Mouse (Mus musculus): Measurements from ENCODE around the gene Magi2. TPM values are rescaled to one million over a fixed set of nuclear protein-coding genes. Genes with fewer than 3 reads are reported as not detected.

The Magi2 gene
- polyA plus RNA-seq, 1 experiment from 2014 or later = 3.3 TPM

DNA sequence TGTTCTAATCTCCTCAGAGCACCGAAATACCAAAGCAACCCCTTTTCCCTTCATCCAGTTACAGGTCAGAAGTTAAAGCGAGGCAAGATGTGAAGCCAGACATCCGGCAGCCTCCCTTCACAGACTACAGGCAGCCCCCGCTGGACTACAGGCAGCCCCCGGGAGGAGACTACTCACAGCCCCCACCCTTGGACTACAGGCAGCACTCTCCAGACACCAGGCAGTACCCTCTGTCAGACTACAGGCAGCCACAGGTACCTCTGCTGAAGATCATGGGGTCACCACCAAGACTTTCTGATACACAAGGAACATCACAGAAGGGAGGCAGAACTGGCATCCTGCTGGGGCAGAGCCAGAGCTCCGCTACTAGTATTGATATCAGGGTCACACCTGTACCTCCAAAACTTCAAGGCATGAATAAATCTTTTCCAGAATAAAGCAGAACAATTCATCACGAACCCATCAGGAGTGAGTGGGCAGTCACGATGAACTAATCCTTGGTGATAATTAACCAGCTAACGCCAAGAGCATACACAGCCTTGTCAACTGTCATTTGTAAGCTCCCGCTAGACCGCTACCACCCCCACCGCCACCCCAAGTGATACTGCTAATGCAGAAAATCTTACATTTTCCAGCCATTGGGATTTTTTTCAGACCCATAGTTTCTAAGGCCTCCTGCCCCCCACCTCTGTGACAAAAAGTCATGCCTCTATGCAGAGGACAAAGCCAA, 1382.5 kb downstream of the Magi2 start:
- H3K4me3 ChIP-seq = no peak overlapping the region
- peaks cover 1% of the 10 kb centered on the region for H3K4me1 ChIP-seq
- H3K36me3 ChIP-seq = no peaks in the 10 kb centered on the region
- H3K27ac ChIP-seq = no peak overlapping the region
- WGBS = 85% methylated on average over 12 of the region's 12 CpGs
- no peaks in the 10 kb centered on the region for H3K9me3 ChIP-seq (replicated peaks)
- DNase-seq (ENCODE audit: low spot score) = no peak
- H3K27me3 ChIP-seq (ENCODE audit: low read depth, poor library complexity, severe bottlenecking) = no peaks in the 10 kb centered on the region

DNA sequence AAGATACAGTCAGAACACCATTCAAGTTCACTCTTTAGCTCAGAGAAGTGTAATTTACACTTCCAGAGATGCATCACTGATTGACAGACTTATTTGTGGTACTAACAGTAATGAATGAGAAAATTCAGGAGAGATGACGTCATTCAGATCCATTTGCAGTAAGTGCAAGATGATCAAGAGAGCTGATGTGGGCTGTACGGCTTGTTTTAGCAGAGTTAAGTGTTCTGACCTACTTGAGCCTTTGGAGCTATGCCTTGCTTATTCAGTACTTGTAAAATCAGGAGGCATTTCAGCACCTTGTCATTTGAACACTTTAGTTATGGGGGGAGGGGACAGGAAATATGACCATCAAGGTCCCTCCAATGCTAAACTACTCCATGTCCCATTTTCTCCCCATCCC, 1383.8 kb downstream of the Magi2 start:
- H3K9me3 ChIP-seq (replicated peaks) = no peaks in the 10 kb centered on the region
- no peak overlapping the region for H3K4me3 ChIP-seq
- H3K27me3 ChIP-seq (ENCODE audit: low read depth, poor library complexity, severe bottlenecking) = no peaks in the 10 kb centered on the region
- 87% methylated on average over 2 of the region's 2 CpGs for WGBS
- H3K36me3 ChIP-seq = no peaks in the 10 kb centered on the region
- no peaks in the 10 kb centered on the region for H3K4me1 ChIP-seq
- no peak for DNase-seq (ENCODE audit: low spot score)
- no peak overlapping the region for H3K27ac ChIP-seq

DNA sequence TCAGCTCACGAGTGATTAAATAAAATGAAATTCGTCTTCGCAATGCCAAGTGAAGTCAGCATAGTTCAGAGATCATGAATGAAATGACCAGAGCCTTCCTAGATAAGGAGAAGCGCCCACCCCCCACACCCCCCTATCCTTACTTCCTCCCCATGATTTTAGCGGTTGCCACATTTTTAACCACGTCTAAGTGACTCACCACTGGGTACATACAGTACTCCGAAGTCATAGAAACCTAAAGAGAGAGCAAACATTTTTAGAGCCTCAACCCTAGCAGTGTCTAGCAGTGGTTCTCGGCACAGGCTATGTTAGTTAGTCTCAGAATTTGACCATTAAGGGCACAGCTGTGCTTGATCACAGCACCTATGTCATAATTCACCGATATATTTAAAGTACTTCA, 1385.8 kb downstream of the Magi2 start:
- 90% methylated on average over 9 of the region's 9 CpGs for WGBS
- Histone ChIP-seq H3K9me3 (replicated peaks) (no peaks in the 10 kb centered on the region), H3K4me3 (no peak overlapping the region), H3K4me1 (no peaks in the 10 kb centered on the region), H3K27ac (no peak overlapping the region), H3K36me3 (no peaks in the 10 kb centered on the region), H3K27me3 (ENCODE audit: low read depth, poor library complexity, severe bottlenecking) (no peaks in the 10 kb centered on the region)
- no peak for DNase-seq (ENCODE audit: low spot score)

DNA sequence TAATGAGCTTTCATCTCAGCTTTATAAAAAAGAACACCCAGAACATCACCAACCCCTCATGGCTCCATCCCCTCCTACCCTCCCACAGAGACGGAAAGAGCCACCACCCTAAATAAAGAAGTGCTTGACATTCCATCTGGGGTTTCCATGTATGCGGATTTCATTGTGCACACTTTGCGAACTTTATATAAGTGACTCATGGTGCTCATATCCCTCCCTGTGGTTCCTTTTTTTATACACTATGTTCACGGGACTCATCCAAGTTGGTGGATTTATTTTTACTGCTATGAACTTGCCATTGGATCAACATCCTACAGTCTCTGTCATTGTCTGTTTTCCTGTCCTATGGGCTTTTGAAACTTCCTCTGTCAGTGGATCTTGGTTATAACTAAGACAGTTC, 1388.1 kb downstream of the Magi2 start:
- no peak for DNase-seq (ENCODE audit: low spot score)
- no peaks in the 10 kb centered on the region for H3K36me3 ChIP-seq
- no peak overlapping the region for H3K27ac ChIP-seq
- H3K9me3 ChIP-seq (replicated peaks) = no peaks in the 10 kb centered on the region
- H3K4me1 ChIP-seq = no peaks in the 10 kb centered on the region
- WGBS = 91% methylated on average over 4 of the region's 4 CpGs
- no peak overlapping the region for H3K4me3 ChIP-seq
- no peaks in the 10 kb centered on the region for H3K27me3 ChIP-seq (ENCODE audit: low read depth, poor library complexity, severe bottlenecking)

DNA sequence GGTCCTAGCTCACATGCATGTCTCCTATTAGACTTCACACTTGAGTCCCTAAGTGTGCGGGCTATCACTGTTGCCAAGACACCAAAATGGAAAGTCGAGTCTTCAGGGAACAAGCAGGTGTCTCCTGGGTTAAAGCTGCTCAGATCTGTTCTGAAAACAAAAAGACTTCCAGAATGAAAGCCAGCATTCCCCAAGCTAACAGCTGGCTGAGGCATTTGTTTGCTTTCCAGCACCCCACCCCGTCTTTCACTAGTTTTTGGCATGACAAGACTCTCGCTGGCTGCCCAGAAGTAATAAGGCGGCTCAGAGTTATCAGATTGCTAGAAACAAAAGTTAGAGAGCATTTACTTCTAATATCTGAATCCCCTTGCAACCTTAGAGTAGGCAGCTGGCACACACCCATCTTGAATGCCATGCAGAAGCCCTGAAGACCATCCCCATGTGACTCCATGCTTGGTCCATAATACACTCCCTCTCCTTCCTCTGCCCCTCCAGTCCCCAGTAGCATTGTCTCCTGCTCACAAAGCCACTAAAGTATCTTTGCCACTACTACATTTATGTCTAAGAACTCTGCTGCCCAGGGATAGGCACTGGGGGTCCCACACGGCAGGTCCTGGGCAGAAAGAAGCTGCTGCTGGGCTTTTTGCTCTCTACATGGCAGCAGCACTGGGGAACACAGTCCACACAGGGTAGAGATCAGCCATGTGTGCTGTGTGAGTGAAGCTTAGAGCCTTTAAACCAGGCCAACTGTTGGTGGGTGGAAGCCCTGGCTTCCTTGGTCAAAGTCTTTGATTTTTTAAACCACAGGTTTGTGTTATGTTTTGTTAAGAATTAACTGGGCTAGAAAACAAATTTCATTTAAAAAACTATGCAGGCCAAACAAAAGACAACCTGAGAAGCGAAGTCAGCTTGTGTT, 1394.0 kb downstream of the Magi2 start:
- no peak for DNase-seq (ENCODE audit: low spot score)
- Histone ChIP-seq H3K4me3 (no peak overlapping the region), H3K27ac (no peak overlapping the region), H3K4me1 (no peaks in the 10 kb centered on the region), H3K36me3 (no peaks in the 10 kb centered on the region), H3K9me3 (replicated peaks) (no peaks in the 10 kb centered on the region), H3K27me3 (ENCODE audit: low read depth, poor library complexity, severe bottlenecking) (no peaks in the 10 kb centered on the region)
- 88% methylated on average over 7 of the region's 7 CpGs for WGBS

DNA sequence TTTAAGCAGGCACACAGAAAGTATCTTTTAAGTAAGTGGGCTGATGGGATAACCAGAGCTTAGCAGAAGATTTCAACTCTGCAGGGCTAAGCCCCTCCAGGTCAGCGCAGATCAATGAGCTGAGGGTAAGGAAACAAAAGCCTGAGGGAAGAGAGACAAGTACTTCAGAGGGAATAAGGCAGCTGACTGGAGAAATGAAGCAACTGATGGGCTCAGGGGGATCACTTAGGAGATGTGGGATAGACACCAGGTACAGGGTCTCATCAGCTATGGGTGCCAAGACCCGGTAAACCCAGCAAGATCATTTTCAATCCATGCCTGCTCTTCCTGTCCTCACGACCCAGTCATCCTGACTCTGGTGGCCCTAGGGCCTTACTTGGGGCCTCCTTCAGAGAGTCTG, 1395.6 kb downstream of the Magi2 start:
- DNase-seq (ENCODE audit: low spot score) = no peak
- no peak overlapping the region for H3K27ac ChIP-seq
- no peaks in the 10 kb centered on the region for H3K27me3 ChIP-seq (ENCODE audit: low read depth, poor library complexity, severe bottlenecking)
- no peaks in the 10 kb centered on the region for H3K9me3 ChIP-seq (replicated peaks)
- WGBS = 79% methylated on average over 3 of the region's 3 CpGs
- H3K4me3 ChIP-seq = no peak overlapping the region
- H3K4me1 ChIP-seq = no peaks in the 10 kb centered on the region
- no peaks in the 10 kb centered on the region for H3K36me3 ChIP-seq

DNA sequence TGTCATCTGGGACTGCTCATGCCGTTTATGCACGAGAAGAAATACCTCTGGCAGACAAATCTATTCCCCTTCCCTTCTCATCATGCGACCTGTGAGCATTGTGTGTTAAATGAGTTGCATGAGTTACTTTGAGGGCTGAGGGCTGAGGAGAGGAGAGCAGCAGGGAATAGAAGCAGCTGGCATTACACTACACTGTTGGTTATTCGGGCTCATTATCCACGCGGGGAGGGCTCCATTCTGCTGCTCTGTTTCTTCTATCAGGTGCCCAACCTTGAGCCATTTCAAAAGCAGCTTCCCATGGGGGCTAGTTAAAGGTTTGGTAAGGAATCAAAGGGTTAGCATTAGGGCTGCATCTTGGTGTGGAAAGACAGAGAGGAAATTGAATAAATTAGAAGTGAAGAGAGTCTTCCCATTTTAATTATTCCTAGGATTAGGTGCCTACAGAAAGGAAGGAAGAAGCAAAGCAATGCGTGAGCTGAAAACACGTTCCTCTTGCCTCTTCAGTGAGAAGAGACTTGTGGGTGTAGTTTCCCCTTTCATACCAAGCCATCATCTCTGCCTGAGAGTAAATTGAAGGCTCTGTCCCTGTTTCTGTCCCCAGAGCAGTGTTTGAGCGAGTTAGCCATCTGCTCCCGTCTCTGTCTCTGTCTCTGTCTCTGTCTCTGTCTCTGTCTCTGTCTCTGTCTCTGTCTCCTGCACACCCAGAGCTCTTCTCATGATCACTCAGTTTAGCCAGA, 1396.2 kb downstream of the Magi2 start:
- no peak overlapping the region for H3K4me3 ChIP-seq
- 68% methylated on average over 10 of the region's 10 CpGs for WGBS
- no peak overlapping the region for H3K27ac ChIP-seq
- no peaks in the 10 kb centered on the region for H3K27me3 ChIP-seq (ENCODE audit: low read depth, poor library complexity, severe bottlenecking)
- H3K9me3 ChIP-seq (replicated peaks) = no peaks in the 10 kb centered on the region
- H3K4me1 ChIP-seq = no peaks in the 10 kb centered on the region
- DNase-seq (ENCODE audit: low spot score) = no peak
- H3K36me3 ChIP-seq = no peaks in the 10 kb centered on the region

DNA sequence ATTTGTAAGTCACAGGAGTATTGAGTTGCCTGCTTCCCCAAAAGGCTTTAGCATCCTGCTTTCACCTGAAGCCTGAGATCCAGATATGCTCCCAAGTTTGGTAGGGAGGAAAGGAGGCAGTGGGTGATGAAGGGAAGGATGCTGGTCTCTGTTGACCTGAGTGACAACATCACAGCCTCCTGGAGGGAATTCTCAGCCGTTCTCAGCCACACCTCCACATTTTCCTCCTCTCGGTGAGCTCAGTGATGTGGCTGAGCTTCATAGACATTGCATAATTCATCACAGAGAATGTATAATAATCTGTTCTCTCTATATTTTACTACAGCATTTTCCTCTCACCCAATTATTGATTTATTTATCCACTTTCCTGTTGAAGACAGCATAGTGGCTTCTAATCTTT, 1398.3 kb downstream of the Magi2 start:
- no peak for DNase-seq (ENCODE audit: low spot score)
- Histone ChIP-seq H3K4me1 (no peaks in the 10 kb centered on the region), H3K36me3 (no peaks in the 10 kb centered on the region), H3K27ac (no peak overlapping the region), H3K4me3 (no peak overlapping the region), H3K27me3 (ENCODE audit: low read depth, poor library complexity, severe bottlenecking) (no peaks in the 10 kb centered on the region), H3K9me3 (replicated peaks) (no peaks in the 10 kb centered on the region)
- 75% methylated on average over 2 of the region's 2 CpGs for WGBS

DNA sequence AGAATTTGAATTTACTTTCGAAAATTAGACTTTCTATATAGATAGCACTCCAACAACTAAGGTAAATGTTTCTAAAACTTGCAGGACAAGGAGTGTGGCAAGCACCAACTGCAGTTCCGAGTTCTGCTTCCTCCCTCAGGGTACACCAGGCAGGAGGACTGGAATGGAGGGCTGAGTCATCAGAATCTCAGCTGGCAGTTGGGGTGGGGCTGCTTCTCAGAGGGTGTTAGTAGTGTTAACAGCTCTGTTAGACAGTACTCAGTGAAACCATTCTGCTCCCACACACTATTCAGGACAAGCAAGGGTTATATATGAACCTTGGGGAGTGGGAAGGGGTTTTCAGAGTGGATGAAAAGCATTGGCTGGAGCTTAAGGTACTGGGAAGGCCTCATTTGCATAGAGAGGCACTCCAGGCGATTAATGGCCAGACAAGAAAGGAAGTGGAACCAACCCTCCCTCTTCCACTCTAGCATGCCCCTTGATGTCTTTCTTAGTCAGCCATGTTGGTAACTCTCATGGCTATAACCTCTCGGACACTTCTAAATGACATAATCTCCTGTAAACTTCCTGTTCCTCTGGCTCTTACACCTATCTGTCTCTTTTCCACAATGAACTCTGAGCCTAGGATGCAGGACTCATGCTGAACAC, 1402.2 kb downstream of the Magi2 start:
- no peak for DNase-seq (ENCODE audit: low spot score)
- Histone ChIP-seq H3K9me3 (replicated peaks) (no peaks in the 10 kb centered on the region), H3K36me3 (no peaks in the 10 kb centered on the region), H3K27ac (no peak overlapping the region), H3K27me3 (ENCODE audit: low read depth, poor library complexity, severe bottlenecking) (no peaks in the 10 kb centered on the region), H3K4me1 (no peaks in the 10 kb centered on the region), H3K4me3 (no peak overlapping the region)
- 72% methylated on average over 4 of the region's 4 CpGs for WGBS

DNA sequence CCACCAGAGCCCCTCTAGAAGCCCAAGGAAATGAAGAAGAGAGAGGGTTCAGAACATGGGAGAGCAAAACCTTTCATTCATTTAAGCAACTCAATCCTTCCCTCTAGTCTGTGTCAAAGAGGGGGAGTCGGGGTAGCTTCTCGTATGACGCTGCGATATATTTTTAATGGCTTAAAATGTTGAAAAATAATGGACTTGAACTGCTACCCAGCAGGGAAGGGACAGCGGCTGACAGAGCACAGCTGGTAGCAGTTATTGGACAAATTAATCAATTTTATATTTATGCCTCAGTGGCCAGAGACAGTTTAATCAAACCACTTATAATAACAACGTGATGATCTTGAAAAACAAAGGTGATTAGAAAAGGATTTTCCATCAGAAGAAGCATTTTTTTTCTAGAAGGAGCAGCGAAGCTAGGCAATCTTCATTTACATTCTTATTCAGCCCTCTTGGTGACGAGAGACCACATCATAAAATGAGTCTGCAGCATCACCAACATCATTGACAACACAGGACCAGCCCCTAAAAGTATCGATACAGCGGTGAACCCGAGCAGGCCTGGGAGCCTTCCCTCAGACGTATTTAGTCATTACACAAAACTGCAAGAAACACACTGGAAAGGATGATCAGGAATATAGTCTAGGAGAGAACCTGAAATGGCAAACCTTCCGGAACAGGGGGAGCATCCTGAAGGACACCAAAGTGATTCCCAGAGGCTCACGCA, 1407.4 kb downstream of the Magi2 start:
- Histone ChIP-seq H3K27ac (no peak overlapping the region), H3K4me1 (no peaks in the 10 kb centered on the region), H3K9me3 (replicated peaks) (no peaks in the 10 kb centered on the region), H3K36me3 (no peaks in the 10 kb centered on the region), H3K4me3 (no peak overlapping the region), H3K27me3 (ENCODE audit: low read depth, poor library complexity, severe bottlenecking) (no peaks in the 10 kb centered on the region)
- no peak for DNase-seq (ENCODE audit: low spot score)
- WGBS = 83% methylated on average over 14 of the region's 14 CpGs

DNA sequence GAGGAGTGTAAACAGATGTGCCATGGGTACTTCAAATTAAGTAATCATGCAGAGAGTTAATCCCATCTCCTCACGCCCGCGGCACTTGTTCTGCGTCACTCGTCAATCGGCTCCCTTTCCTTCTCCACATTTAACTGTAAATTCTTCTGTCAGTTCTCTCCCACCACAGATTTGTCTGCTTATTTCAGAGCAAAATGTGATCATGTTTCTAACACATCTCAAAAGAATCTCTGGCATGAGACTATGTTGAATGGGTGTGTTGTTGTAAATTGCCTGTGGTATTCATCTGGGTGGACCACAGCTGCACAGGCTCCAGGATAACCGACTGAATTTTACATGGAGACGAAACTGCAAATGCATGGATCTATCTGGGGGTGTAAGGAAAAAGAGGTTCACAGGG, 1408.0 kb downstream of the Magi2 start:
- Histone ChIP-seq H3K9me3 (replicated peaks) (no peaks in the 10 kb centered on the region), H3K4me1 (no peaks in the 10 kb centered on the region), H3K27ac (no peak overlapping the region), H3K4me3 (no peak overlapping the region), H3K27me3 (ENCODE audit: low read depth, poor library complexity, severe bottlenecking) (no peaks in the 10 kb centered on the region), H3K36me3 (no peaks in the 10 kb centered on the region)
- no peak for DNase-seq (ENCODE audit: low spot score)
- 92% methylated on average over 8 of the region's 8 CpGs for WGBS

DNA sequence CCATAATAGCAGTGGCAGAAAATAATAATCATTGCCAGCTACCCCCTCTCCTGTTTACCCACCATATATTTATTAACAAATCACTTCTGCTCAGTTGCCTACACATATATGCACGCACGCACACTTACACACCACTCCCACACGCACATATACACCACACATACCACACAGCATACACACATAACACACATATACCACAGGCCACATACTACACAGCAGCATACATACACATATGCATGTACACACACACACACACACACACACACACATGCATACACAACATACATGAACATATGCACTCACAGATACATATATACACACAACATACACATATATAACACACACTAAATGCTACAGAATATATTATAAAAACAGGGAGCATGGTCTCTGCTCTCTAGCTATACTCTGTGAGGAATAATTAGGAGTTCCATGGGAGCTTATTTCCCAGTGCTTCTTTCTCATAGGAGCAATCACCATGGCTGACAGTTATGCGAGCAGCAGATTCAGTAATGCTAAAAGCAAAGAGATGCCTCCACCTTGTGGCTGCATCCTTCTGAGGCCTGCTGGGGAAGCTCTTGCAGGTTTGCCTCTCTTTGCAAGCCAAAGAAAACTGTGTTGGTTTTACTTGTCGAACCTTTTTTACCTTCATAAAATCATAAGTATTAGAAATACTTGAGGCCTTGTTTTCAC, 1410.6 kb downstream of the Magi2 start:
- no peak for DNase-seq (ENCODE audit: low spot score)
- no peak overlapping the region for H3K4me3 ChIP-seq

More for the DNA sequence above, 1410.6 kb downstream of the Magi2 start:
- WGBS = 83% methylated on average over 5 of the region's 5 CpGs
- Histone ChIP-seq H3K36me3 (no peaks in the 10 kb centered on the region), H3K4me1 (no peaks in the 10 kb centered on the region), H3K27ac (no peak overlapping the region), H3K9me3 (replicated peaks) (no peaks in the 10 kb centered on the region), H3K27me3 (ENCODE audit: low read depth, poor library complexity, severe bottlenecking) (no peaks in the 10 kb centered on the region)
